Mouse (Mus musculus) left cerebral cortex, adult 8-10 months (tissue): ENCODE data around the gene Ift74. TPM values are rescaled to one million over a fixed set of nuclear protein-coding genes. Genes with fewer than 3 reads are reported as not detected.
"Not testable (repeated sequence)": the region's sequence is repeated elsewhere in the genome, so short reads cannot be mapped to it uniquely, and the experiment has no call there.

Experiments used
- DNase-seq, 2 experiments: peaks; one replicate each; pipeline ENCODE4 v3.0.0; 2022; ENCODE audit warnings: low spot score in 2 of 2
- total RNA-seq, 4 experiments: library from RNA; stranded (reverse); gene quantifications; 2 replicates each; pipeline ENCODE4 v1.2.4; 2022

Gene Ift74
- 10 to 100 TPM; 20.9 to 24.4 (median 23.4) TPM for total RNA-seq

DNA sequence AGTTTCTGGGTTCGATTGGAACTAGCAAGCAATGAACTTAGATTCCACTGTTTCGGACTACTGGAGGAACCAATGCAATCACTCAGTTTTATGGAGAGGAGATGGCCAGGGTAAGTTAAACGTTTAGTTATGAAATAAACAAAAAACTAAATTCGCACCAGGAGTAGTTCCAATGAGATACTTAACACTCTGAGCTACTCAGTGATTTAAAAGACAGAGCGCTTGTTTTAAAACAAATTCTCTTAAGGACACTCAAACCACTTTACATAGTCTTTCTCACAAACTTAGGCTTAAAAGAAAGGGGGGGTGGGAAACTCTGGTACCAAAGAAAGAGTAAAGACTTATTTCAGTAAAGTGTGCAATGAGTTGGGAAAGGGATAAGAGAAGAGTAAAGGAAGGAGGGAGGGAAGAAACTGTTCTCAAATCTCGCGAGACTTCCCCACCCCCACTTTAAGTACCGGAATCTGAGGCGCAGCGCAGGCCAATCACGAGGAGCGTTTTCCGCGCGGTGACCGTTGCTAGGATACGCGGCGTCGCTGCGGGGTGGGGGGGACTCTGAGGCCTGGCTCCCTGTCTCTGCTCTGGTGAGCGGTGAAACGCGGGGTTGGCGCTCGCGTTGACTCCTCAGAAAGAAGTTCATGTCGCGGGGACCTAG, at the start of gene Ift74:
Ift74 (plus strand) TSS at position 520 of the 655 bp plus-strand sequence.
- DNase-seq = peak; percentile 69 to 92

DNA sequence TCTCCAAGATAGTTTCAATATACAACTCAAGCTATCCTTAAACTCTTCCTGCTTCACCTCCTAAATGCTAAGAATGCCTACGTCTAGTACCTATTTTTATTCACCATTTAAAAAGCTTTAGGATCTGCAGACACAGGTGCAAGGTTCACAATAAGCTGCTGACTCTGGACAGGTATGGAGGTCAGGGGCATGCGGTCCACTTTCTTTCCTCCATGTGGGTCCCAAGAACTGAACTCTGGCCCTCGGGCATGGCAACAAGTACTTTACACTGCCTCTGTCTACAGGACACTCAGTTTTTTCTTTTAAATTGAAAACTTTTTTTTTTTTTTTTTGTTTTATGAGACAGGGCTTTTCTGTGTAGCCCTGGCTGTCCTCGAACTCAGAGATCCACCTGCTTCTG, 41.6 kb upstream of the Ift74 start:
- DNase-seq = no peak

GRCm38 (mm10) chr4:94591765-94592381, 22.4 kb upstream of the Ift74 start:
- DNase-seq = no peak

- DNase-seq = no peak
Observed at GRCm38 (mm10) chr4:94592709-94593108, 21.6 kb upstream of the Ift74 start.

- DNase-seq = no peak
Observed at GRCm38 (mm10) chr4:94601395-94601794, 12.9 kb upstream of the Ift74 start.

DNA sequence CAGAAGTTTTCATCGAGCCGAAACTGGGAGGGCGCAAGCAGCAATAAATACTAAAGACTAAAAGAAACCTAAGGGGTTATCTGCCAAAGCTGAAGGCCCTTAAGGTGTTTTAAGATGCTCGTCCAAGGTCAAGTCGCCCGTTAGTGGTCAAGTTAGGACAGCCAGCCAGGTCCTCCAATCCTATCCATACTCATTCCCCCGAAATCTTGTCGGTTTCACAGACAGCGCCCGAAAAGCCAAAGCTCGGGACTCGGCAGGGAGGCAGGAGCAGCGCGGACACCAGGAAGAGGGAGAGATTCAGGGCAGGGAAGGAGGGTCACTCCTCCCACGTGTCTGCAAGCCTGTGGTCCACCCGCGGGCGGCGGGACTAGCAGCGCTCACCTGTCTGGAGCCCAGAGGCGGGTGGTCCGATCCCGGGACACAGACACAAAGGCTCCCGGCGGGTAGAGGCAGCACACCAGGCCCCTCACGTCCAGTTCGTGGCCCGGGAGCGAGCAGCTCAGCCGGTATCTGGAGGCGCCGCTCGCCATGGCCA, 11.7 kb upstream of the Ift74 start:
- no peak for DNase-seq

GRCm38 (mm10) chr4:94603031-94603629, 11.2 kb upstream of the Ift74 start, which contains the start of gene Plaa:
Plaa (minus strand) TSS chr4:94603244.
- peak; percentile 92 to 94 for DNase-seq

GRCm38 (mm10) chr4:94604452-94605019, 9.8 kb upstream of the Ift74 start:
- DNase-seq = no peak

DNA sequence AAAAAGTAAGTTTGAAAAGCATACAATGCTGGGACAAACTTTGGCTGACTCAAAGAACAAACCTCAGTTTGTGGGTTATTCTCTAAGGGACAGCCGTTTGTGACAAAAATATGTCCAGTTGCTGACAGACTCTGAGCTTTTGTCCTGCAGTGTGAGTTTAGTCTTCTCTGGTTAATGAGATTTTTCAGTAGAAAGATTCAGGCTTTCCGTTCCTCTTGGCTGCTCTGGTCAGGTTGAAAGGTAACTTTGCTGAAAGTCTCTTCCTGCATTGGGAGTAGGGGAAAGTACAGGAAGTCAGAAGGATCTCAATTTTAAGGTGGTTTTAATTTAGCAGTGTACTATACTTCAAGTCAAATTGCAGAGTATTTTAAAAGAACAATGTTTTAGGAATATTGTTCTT, 8.7 kb upstream of the Ift74 start:
- DNase-seq = no peak

- no peak for DNase-seq
Observed at GRCm38 (mm10) chr4:94610339-94610738, 4.0 kb upstream of the Ift74 start.

- DNase-seq = no peak
Observed at GRCm38 (mm10) chr4:94614627-94615006, 326 bp downstream of the Ift74 start.

- DNase-seq = no peak
Observed at GRCm38 (mm10) chr4:94620077-94620476, 5.8 kb downstream of the Ift74 start.

- DNase-seq = no peak
Observed at GRCm38 (mm10) chr4:94643141-94643540, 28.9 kb downstream of the Ift74 start.

DNA sequence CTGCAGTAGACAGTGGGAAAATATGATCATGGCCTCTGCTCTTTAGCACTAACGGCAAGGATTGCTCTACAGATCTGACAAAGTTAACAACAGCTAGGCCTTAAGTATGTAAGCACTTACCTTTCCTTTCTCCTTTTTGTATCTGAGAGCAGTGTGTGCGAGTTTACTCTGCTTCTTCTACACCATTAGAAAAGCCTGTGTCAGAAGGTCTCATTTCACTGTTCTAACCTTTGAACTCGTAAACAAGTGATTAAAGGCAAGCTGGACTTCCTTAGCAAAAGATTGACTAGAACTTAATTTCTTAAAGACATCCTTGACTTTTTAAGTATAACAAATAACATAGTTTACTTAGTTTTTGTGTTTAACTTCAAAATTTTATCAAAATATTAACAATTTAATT, 35.6 kb downstream of the Ift74 start, which contains the start of gene Lrrc19:
Lrrc19 (minus strand) TSS at position 225 of the 400 bp plus-strand sequence.
- DNase-seq = no peak

GRCm38 (mm10) chr4:94650426-94651175, 36.3 kb downstream of the Ift74 start:
- DNase-seq = not testable (repeated sequence)

GRCm38 (mm10) chr4:94669718-94670117, 55.4 kb downstream of the Ift74 start:
- DNase-seq = no peak

GRCm38 (mm10) chr4:94680662-94681061, 66.4 kb downstream of the Ift74 start:
- no peak for DNase-seq

DNA sequence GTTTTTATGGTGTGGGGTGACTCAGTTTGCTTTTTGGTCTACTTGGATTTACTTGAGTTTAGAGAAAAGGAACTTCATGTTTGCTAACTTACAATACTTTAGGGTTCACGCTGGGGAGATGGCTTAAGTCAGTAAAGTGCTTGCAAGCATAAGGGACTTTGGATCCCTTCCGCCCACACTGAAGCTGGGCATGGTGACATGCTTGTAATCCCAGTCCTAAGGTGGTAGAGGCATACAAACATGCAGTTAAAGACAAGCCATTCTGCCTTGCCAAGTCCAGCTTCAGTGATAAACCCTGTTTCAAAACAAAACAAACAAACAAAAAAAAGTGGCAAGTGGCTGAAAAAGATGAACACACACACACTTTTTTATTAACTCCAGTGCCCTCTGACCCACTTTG, 66.9 kb downstream of the Ift74 start:
- no peak for DNase-seq

- DNase-seq = no peak
Observed at GRCm38 (mm10) chr4:94682029-94682428, 67.7 kb downstream of the Ift74 start.

- DNase-seq = no peak
Observed at GRCm38 (mm10) chr4:94683305-94683704, 69.0 kb downstream of the Ift74 start.

GRCm38 (mm10) chr4:94689804-94690203, 75.5 kb downstream of the Ift74 start:
- DNase-seq = not testable (repeated sequence)
